11 mouse cellular contexts compared by ENCODE assay signal in the genomic region with DNA sequence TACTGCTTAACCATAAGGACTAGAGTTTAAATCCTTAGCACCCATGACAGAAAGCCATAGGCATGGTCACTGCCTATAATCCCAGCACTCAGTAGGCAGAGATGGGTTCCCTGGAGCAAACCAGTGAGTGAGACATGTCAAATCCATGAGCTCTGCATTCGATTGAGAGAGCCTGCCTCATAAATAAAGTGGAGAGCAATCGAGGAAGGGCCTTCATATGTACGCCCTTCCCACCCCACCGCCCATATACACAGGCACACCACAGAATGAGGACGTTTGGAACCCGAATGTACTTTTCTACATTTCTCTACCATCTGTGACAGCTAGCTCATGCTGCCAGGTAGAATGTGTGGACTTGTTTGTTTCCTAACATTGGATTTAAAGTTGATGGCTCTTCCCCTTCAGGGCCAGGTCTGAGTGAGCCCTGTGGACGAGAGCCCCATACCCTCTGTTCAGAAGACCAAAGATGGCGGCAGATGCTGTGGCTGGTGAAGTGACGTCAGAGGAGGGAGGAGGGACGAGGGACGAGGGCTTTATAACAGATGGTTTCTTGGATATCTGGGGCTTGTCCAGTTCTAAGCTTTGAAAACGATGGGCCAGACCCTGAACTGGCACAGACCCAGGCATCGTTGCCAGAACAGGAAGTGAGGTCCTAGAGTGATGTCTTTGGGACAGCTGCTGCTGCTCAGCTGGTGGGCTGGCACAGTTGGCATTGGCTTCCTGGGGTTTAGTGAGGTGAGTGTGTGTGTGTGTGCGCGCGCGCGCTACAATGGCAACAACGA. TPM values are rescaled to one million over a fixed set of nuclear protein-coding genes. Genes with fewer than 3 reads are reported as not detected.
DNase-seq lines count a peak whose midpoint lies in the region; TF ChIP-seq lines count a peak whose summit lies in the region.
"Had no signal": no experiment of that assay in that cellular context is flagged by ENCODE, and none has a peak within 500 bp of the region (broad histone marks: within the 10 kb centered on the region; RNA-seq: fewer than 3 reads in every experiment).

No protein-coding gene starts in this region.

- peak in 1 of 2 experiments; percentile 28 for DNase-seq in layer of hippocampus, adult 2 months (ENCODE audit: low spot score in 2 of 2)
- no peak for DNase-seq in layer of hippocampus, adult 18-20 months (ENCODE audit: low spot score in 2 of 2)
- DNase-seq in ZHBTc4 (ENCODE audit: low read depth, low spot score) = peak; percentile 55
- peak; percentile 95 for DNase-seq in cerebellum, adult 9-10 months
- DNase-seq in lung, postnatal 14 days = peak; percentile 22
- DNase-seq in ovary, postnatal 14 days (ENCODE audit: low spot score) = no peak
- DNase-seq in spleen, adult 18-20 months = no peak
- no peak for DNase-seq in layer of hippocampus, adult 9-10 months (ENCODE audit: low spot score)
- DNase-seq: adrenal gland, adult 8-10 months; liver, postnatal 0 days; thymus, postnatal 36 days had no signal

- H3K4me3 ChIP-seq in layer of hippocampus, adult 2 months = no peak overlapping the region; the same call in 1 of the 2 replicates

- H3K27ac ChIP-seq in layer of hippocampus, adult 2 months = peak overlapping the region; percentile 59

- TF ChIP-seq CTCF in layer of hippocampus, adult 2 months (conservative IDR thresholded peaks at IDR 0.05) = no peak

RNA-seq across cellular contexts. Expression of gene Tspan5, which starts 42.1 kb away (rescaled TPM):
- 100 to 1,000 TPM; 199 to 202 TPM for total RNA-seq in layer of hippocampus, adult 2 months (2021)
- 100 to 1,000 TPM; 197 to 205 TPM for total RNA-seq in layer of hippocampus, adult 18-20 months (2021)

Comparison
In these comparisons a context has a peak if more than half of its experiments do, and no peak if none do; other contexts are left out.
1. DNase-seq: peak in ZHBTc4 (single experiment), cerebellum, adult 9-10 months (single experiment) and lung, postnatal 14 days (single experiment); none in layer of hippocampus, adult 18-20 months (0 of 2), ovary, postnatal 14 days (single experiment), spleen, adult 18-20 months (0 of 2) and layer of hippocampus, adult 9-10 months (single experiment).